Mouse (Mus musculus) lung, postnatal 0 days (tissue): Measurements from ENCODE around the gene Myo1e. TPM values are rescaled to one million over a fixed set of nuclear protein-coding genes. Genes with fewer than 3 reads are reported as not detected.

Source experiments
- ATAC-seq: fragments of 200-750 bp; cut with Nextera tagmentation; 2 replicates; pipeline ENCODE4 v1.8.0; 2017; ENCODE audit warnings: moderate library complexity
- DNase-seq: peaks from one replicate; pipeline ENCODE4 v3.0.0-alpha.2; 2016; ENCODE audit warnings: low spot score
- H3K27ac ChIP-seq: fragments of 300-500 bp; sonication (generic); 2 replicates; pipeline ENCODE4 v1.5.1; 2014; ENCODE audit warnings: antibody characterized with exemption, mild to moderate bottlenecking, low read length, mixed read lengths
- H3K27me3 ChIP-seq: fragments of 300-500 bp; sonication (generic); replicated peaks from 2 replicates; pipeline ENCODE4 v1.6.1; 2014; ENCODE audit warnings: low read length, mixed read lengths; ENCODE audit not compliant: insufficient read depth
- H3K36me3 ChIP-seq: fragments of 300-500 bp; sonication (generic); 2 replicates; pipeline ENCODE4 v1.6.1; 2014; ENCODE audit warnings: low read length, mixed read lengths; ENCODE audit not compliant: insufficient read depth
- H3K4me1 ChIP-seq: fragments of 300-500 bp; sonication (generic); 2 replicates; pipeline ENCODE4 v1.6.1; 2014; ENCODE audit warnings: antibody characterized with exemption, low read depth, low read length, mixed read lengths; ENCODE audit not compliant: insufficient read depth
- H3K4me2 ChIP-seq: fragments of 300-500 bp; sonication (generic); replicated peaks from 2 replicates; pipeline ENCODE4 v1.6.1; 2014; ENCODE audit warnings: low read depth, mild to moderate bottlenecking, low read length, moderate library complexity, mixed read lengths
- H3K4me3 ChIP-seq: fragments of 300-500 bp; sonication (generic); 2 replicates; pipeline ENCODE4 v1.5.1; 2014; ENCODE audit warnings: low read depth, low read length
- H3K9ac ChIP-seq: fragments of 300-500 bp; sonication (generic); replicated peaks from 2 replicates; pipeline ENCODE4 v1.6.1; 2014; ENCODE audit warnings: low read depth, mild to moderate bottlenecking
- H3K9me3 ChIP-seq: fragments of 300-500 bp; sonication (generic); 2 replicates; pipeline ENCODE4 v1.6.1; 2016; ENCODE audit warnings: low read length, mixed read lengths
- CTCF ChIP-seq: IDR thresholded peaks from 2 replicates; pipeline ENCODE4 v1.5.1; 2016; ENCODE audit warnings: antibody characterized with exemption, mild to moderate bottlenecking
- EP300 ChIP-seq: IDR thresholded peaks from 2 replicates; pipeline ENCODE4 v1.6.1; 2016; ENCODE audit warnings: antibody characterized with exemption, mild to moderate bottlenecking, control low read depth
- WGBS: fragments of 180-500 bp; shearing (Covaris S2); extraction: QIAGEN DNeasy Blood & Tissue Kit; methylation state at CpG from one replicate; pipeline ENCODE4 v1.1.7; 2014; 5-methylcytosine and 5-hydroxymethylcytosine counted together
- polyA plus RNA-seq: library from polyadenylated mRNA; unstranded; fragments of >200 nt; fragmentation: Nextera tagmentation; extraction: Ambion mirVana; gene quantifications from 2 replicates; pipeline ENCODE4 v1.2.1, GENCODE M21; 2015

The Myo1e gene
- 36.0 and 43.0 TPM in 2 replicates for polyA plus RNA-seq

DNA sequence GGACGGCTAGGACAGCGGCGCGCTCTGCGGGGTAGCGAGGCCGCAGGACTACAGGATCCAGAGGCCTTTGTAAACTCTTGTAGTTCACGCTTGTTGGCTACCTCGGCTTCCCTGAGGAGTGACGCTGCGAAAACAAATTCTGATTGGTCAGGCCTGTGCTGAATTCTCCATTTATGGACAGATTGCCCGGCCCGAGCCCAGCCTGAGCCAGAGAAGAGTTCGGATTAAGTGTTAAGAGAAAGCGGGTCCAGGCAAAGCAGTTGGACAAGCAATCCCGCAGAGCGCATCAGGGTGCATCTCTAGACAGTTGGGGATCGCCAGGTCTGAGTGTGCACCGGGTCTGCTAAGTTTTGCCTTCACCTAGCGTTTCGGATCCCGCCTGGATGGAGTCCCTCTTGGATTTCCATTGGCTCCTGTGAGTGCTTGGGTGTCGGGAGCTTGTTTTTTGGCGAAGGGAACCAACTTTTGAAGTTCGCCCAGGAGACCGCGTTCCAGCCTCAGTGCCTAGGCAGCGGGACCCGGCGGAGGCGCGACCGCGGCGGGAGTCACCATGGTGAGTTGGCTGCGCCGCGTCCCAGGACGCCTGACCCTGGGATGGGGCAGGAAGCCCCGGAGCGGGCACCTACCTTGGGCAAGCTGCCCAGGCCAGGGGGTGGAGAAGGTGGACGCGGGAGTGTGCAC, at the start of gene Myo1e:
TSS of gene Myo1e (plus strand) at position 200 of the 681 bp plus-strand sequence.
- TF ChIP-seq CTCF (no peak), EP300 (peak; percentile 36; the same call in 1 of the 2 replicates)
- Histone ChIP-seq H3K27ac (peak within 1 kb of the TSS; percentile 96), H3K9me3 (no peaks in the 10 kb centered on the region), H3K27me3 (no peaks in the 10 kb centered on the region), H3K4me3 (peak within 1 kb of the TSS; percentile 82), H3K36me3 (no peaks in the 10 kb centered on the region), H3K4me2 (peak within 1 kb of the TSS; percentile 71), H3K9ac (peak within 1 kb of the TSS; percentile 74), H3K4me1 (peaks cover 13% of the 10 kb centered on the region)
- 2% methylated on average over 43 of the region's 43 CpGs for WGBS
- ATAC-seq (peak; percentile 92), DNase-seq (peak; percentile 98)

DNA sequence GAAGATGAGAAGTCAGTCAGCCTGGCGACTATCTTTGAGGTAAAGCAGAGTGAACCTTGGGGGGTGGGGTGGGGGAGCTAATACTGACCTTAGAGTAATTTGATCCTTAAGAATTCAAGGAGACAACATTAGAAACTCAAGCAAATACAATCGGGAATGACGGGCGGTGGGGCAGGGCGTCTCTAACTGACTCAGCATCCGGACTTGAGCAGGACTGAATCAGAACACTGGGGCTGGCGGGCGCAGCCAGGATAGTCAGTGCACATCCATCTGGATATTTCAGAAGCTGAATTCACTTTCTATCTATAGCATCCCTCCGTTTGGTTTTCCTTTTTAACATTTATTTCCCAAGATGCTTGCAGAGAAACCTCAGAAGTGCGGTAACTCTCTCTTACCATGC, 47.1 kb upstream of the Myo1e start:
- H3K36me3 ChIP-seq = no peaks in the 10 kb centered on the region
- ATAC-seq (no peak), DNase-seq (no peak)
- no peak overlapping the region for H3K4me3 ChIP-seq
- H3K4me2 ChIP-seq = no peak overlapping the region
- WGBS = 62% methylated on average over 10 of the region's 10 CpGs
- H3K9ac ChIP-seq = no peak overlapping the region
- H3K27me3 ChIP-seq = no peaks in the 10 kb centered on the region
- no peaks in the 10 kb centered on the region for H3K4me1 ChIP-seq
- no peak overlapping the region for H3K27ac ChIP-seq
- TF ChIP-seq EP300 (no peak), CTCF (no peak)
- no peaks in the 10 kb centered on the region for H3K9me3 ChIP-seq

DNA sequence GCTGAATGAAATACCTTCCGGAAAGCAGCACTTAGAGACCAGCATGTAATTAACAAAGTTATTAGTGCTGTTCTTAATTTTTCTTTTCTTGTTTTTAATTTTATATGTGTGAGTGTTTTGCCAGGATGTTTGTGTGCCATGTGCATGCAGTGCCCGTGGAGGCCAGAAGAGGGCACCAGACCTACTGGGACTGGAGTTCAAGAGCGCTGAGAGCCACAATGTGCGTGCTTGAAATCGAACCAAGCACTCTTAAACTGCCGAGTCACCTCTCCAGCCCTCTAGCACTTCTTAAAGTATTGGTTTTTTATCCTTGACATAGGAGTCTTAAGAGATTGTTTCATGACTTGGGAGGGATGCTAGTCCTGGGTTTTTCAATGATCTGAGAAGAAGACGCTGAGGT, 38.2 kb upstream of the Myo1e start:
- Histone ChIP-seq H3K27ac (no peak overlapping the region), H3K4me3 (no peak overlapping the region), H3K36me3 (no peaks in the 10 kb centered on the region), H3K4me2 (no peak overlapping the region), H3K9ac (no peak overlapping the region), H3K27me3 (no peaks in the 10 kb centered on the region), H3K9me3 (no peaks in the 10 kb centered on the region), H3K4me1 (no peaks in the 10 kb centered on the region)
- WGBS = 71% methylated on average over 7 of the region's 7 CpGs
- DNase-seq = no peak
- TF ChIP-seq CTCF (peak; percentile 62), EP300 (no peak)
- ATAC-seq = no peak

DNA sequence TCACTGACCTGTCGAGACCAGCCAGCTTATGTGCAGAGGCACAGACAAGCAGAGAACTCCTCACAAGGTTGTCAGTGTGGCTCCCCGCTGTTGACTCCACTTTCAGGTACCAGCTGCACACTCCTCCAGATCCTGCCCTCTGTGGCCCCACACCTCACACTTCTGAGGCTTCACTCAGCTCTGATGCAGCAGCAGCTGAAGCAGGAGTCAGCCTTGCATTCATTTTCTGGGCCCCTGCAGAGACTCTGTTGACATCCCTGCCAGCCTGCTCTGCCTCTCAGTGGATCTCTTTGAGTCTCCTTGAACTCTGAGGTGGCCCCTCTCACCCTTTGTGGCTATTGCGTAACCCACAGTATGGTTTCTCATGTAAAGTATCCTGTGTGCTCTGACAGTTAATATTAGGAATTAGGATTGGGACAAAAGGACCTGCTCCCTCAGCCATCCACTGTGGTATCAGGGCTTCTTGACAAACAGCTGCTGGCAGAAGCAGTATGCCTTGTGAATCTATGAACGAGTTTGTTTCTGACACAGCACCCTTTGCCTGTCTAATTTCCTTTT, 32.8 kb upstream of the Myo1e start:
- no peaks in the 10 kb centered on the region for H3K36me3 ChIP-seq
- no peaks in the 10 kb centered on the region for H3K27me3 ChIP-seq
- H3K9me3 ChIP-seq = no peaks in the 10 kb centered on the region
- ATAC-seq (no peak), DNase-seq (no peak)
- H3K27ac ChIP-seq = no peak overlapping the region
- 55% methylated on average over 4 of the region's 4 CpGs for WGBS
- H3K9ac ChIP-seq = no peak overlapping the region
- no peaks in the 10 kb centered on the region; the same call in 1 of the 2 replicates for H3K4me1 ChIP-seq
- H3K4me2 ChIP-seq = no peak overlapping the region
- H3K4me3 ChIP-seq = no peak overlapping the region
- TF ChIP-seq EP300 = no peak
- TF ChIP-seq CTCF = no peak

DNA sequence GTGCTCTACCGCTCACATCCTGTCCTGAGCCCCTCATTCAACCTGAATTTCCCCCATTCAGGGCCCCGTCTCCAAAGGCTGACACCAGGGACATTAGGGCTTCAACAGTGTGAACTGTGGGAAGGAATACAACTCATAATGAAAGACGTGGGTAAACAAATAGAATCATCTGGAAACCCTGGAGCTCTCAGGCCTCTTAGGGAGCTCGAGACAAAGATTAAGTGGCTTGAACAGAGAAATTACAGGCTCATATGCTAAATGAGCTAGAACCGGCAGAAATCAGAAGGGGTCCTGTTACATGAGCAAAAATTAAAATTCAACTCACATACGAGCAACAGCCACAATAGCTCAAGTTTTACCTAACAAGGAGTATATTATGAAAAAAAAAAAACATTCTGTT, 32.3 kb upstream of the Myo1e start:
- 33% methylated on average over 6 of the region's 6 CpGs for WGBS
- no peak for TF ChIP-seq CTCF

DNA sequence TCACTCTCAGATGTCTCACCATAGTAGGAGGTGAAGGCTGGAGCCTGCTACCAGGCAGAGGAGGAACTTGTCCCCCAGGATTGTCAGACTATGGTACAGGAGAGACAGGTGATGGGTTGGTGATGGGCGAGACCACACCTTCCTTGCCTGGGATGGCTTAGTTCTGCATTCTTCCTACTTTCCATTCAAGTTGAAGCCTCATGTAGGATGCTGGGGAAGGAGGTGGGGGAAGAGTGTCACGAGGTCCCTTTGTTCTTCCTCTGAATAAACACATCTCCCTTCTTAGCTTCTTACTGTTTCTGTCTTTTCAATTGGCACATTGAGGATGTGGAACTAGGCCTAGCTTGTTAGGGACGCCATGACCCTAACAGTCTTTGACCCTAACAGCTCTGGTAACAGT, 30.9 kb upstream of the Myo1e start:
- Histone ChIP-seq H3K36me3 (no peaks in the 10 kb centered on the region), H3K27me3 (no peaks in the 10 kb centered on the region), H3K9ac (no peak overlapping the region), H3K9me3 (no peaks in the 10 kb centered on the region), H3K4me1 (no peaks in the 10 kb centered on the region; the same call in 1 of the 2 replicates), H3K4me2 (no peak overlapping the region), H3K27ac (no peak overlapping the region), H3K4me3 (no peak overlapping the region)
- no peak for TF ChIP-seq EP300
- TF ChIP-seq CTCF = no peak
- WGBS = 71% methylated on average over 3 of the region's 3 CpGs
- ATAC-seq = no peak
- no peak for DNase-seq

More for the DNA sequence above, 32.3 kb upstream of the Myo1e start:
- Histone ChIP-seq H3K36me3 (no peaks in the 10 kb centered on the region), H3K4me2 (no peak overlapping the region), H3K27ac (no peak overlapping the region), H3K4me1 (no peaks in the 10 kb centered on the region; the same call in 1 of the 2 replicates), H3K4me3 (no peak overlapping the region), H3K9ac (no peak overlapping the region), H3K27me3 (no peaks in the 10 kb centered on the region), H3K9me3 (no peaks in the 10 kb centered on the region)
- DNase-seq (no peak), ATAC-seq (no peak)
